Mouse (Mus musculus): ENCODE measurements at regions not wholly inside any gene's neighbourhood (a gene's known extent, or its start where the extent isn't known, plus 50 kb on each side); places are given as distances from the start of the nearest gene placed in this dataset.

DNA sequence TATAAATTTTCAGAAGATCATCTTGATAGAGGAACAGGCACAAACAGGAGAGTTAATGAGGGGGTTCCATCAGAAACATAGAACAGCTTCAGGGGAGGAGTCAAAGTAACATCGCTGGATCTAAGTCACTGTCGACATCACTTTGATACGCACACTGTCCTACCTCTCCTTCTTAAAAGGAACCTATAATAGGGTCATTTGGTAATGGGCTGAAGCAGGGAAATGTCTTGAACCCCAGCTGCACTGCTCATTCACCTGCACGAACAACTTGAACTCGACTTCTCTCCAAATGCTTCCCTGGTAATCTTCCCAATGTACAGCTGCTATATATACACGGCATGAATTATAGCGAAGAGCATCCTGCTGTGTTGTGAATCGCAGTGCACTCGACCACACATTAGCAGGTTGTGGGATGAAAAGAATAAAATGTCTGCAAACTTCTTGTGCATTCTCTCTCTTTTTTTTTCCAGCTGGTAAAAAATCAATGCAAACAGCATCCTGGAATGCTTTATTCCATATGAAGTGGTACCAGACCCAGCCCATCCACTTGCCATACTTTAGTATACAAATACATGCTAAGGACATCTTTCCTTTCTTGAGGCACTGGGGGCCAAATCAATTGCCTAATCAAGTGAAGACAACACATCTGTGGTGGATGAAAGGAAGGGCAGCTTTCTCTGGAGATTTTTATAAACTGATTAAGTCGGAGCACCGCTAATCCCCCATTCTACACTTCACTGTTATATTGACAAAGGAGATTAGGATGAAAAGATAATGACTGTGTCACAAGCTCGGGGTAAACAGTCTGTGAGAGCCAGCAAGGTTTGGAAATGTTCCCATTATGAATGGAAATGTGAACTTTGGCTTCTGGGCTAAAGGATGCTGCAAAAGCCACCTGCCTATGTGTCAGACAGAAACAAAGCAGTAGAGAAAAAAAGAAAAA is 325.6 kb upstream of the Itga1 start:
- DNase-seq (ENCODE audit: low read depth, low spot score) = no peak

GRCm38 (mm10) chr13:115425610-115426562 is 324.1 kb upstream of the Itga1 start:
- no peak for DNase-seq (ENCODE audit: low read depth, low spot score)

DNA sequence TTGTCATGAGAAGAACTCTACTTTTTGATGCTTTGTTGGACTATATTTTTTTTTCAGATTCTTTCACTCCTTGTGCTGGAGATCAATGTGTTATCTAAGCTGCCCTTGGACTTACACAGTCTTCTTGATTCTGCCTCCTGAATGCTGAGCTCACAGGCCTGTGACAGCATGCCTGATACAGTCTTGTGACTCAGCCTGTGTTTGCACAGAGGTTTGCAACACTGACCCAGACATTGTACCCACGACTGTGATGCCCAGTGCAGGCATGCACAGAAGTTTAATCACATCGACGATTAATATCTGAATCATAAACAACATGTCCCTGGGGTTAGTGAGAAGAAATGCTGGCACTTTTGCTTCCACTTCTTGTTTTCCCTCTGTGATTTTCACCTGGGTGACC is 322.0 kb upstream of the Itga1 start:
- DNase-seq (ENCODE audit: low read depth, low spot score) = no peak

DNA sequence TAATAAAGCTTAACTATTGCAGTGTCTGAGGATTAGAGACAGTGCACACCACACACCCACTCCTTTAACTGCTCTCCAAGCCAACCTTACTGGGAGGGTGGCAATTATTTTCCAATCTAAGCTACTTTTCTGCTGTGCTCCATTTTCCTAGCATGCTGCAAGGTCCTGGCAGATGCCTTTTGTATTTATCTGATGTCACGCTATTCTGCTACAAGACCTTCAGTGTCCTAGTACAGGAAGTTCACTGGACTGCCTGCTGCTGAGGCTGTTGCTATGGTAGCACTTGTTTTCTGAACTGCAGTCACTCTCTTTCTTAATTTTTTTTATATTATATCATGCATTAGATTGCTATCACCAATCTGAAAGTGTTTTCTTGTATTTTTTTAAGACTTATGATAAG is 319.7 kb upstream of the Itga1 start:
- no peak for DNase-seq (ENCODE audit: low read depth, low spot score)

GRCm38 (mm10) chr13:115417829-115418228 is 316.1 kb upstream of the Itga1 start:
- no peak for DNase-seq (ENCODE audit: low read depth, low spot score)

DNA sequence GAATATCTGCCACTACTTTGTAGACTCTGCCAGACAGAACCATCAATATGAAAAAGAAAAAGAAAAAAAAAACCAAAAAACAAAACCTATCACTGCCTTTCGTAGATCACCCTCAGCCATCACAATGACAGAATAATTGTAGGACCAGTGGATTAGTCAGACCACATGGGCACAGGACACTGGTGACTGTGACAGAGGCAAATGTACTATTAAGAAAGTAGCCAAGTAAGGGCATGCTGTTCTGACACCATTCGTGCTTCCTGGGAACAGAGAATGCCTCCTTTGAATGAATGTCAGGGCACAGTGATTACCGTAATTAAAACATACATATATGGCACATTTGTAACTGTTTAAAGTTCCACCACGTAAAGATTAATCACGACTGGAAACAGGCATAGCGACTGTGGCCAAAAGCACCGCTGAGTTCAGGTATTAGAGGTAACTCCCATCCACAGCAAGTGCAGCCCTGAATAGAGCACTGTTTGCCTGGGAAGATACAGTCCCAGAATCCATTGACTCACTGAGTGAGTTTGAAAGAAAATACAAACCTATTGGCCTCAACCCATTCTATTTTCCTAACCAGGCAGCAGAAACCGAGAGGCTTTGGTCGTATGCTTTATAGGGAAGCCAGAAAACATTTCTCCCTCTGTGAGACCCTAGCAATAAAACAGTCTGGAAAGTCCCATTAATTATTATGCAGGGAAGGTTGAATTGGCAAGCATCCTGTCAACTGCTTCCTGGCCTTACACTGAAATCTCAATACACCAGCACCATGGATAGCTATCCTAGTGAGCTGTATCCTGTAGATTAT is 312.2 kb upstream of the Itga1 start:
- peak; percentile 21 for DNase-seq (ENCODE audit: low read depth, low spot score)

DNA sequence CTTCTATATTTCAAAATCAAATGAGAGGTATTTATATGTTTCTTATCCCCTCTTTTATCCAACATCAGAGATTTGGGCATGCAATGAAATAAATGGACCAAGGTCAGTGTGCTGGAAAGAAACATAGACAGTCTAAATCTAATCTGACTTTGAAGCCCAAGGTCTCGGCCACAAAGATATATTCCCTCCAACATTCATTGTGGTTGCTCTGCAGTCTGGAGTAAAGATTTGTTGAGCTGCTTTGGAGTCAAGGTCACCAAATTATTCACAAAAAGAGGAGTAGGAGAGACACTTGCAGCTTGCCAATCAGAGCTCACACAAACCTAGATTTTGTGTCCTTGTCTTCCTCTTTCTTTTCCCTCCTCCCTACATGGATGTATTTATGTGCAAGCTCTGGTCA is 304.2 kb upstream of the Itga1 start:
- no peak for DNase-seq (ENCODE audit: low read depth, low spot score)

GRCm38 (mm10) chr13:115400706-115401215 is 299.0 kb upstream of the Itga1 start:
- no peak for DNase-seq (ENCODE audit: low read depth, low spot score)

GRCm38 (mm10) chr13:115379682-115380081 is 277.9 kb upstream of the Itga1 start:
- DNase-seq (ENCODE audit: low read depth, low spot score) = no peak

- peak; percentile 31 for DNase-seq (ENCODE audit: low read depth, low spot score)
Measured at GRCm38 (mm10) chr13:115376180-115376880, 274.6 kb upstream of the Itga1 start.

GRCm38 (mm10) chr13:115361457-115361856 is 259.7 kb upstream of the Itga1 start:
- no peak for DNase-seq (ENCODE audit: low read depth, low spot score)

DNA sequence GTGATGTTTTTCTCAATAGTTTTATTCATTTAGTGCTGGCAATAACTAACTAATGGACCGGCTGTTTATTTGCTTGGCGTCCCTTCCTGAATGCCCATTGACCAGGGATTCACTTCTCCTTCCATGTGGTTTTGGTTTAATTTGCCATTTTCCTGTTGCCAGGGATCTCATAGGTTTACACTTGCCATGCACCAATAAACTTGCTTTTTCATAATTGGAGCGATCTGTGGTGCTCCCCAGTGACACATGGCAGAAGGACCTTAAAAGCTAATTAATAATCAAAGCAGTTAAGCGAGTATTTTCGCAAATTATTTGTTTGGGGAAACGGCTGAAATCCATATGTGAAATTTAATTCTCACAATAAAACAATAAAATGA is 245.2 kb upstream of the Itga1 start:
- peak; percentile 13 for DNase-seq (ENCODE audit: low read depth, low spot score)

DNA sequence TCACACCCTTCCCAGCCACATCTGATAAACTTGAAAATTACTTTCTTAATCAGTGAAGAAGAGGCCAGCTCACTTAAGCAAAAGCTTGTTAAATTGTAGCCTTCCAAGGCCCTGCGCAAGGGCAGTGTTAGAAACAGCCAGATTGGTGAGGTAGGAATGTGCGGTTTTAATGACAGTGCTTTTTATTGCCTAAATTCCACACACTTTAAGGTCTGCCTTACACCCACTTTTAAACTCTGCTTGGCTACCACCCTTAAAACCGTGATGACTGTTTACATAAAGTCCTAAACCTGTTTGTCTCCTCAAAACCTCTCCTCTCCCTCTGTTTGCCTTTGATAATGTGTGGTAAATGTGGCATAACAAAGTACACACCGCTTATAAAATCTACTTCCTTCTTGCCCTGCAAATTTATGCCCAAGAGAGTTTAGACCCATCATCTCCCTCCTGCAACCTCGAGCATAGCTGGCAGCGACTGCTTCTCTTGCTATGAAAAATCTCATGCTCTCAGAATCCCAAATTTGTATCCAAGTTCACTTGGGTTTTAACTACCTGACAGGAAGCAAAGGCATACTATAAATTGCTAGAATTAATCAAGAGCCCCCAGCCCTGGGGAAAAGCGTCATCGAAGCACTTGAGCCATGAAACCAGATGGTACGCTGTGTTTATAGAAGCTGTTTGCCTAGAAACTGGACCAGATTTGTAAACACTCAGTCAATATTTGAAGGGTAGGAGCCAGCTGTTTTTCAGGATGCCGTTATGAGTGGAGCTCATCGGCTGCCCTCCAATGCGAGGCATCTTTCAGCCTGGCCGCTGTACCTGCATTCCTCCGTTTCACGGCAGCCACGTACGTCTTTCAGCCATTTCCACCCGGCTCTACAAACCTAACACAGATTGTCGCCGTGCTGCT is 244.6 kb upstream of the Itga1 start:
- peak; percentile 53 for DNase-seq (ENCODE audit: low read depth, low spot score)

DNA sequence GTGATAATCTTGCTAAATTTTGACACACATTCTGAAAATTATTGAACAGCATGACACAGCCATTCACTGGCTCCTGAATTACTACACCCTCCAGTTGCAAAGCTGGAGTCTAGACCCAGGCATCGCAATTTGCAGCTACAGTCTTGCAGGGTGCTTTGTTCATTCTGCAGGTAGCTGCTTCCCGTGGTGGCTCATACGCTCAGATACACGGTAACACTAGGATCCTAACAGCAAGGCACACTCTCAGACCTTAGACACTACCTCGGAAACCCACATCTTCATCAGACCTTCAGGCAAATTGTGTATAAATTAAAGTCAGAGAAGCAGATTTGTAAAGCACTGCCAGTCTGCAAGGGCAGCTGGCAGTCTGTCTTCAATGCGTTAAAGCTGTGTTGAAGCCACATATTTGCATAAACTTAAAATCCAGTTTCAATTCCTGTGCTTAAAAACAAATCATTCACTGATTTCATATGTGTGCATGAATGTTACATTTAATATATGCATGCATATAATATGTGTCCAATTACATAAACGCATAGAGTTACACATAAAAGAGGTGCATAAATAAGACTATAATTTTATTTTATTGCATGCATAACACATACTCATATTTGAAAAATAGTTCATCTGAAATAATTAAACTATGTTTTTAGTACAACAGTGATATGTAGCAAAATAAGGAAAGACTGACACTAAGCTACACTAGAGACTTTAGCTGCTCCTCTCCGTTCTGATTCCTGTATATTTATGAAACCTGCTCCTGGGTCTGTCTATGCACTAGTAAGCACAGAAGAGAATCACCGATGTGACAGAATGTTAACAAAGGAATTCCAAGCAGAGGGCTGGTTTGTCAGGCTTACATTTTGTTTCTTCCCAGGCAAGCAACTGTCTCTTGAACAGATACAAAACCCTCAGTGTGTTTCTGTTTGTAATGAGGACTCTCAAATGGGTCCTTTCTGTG is 227.5 kb upstream of the Itga1 start:
- no peak for DNase-seq (ENCODE audit: low read depth, low spot score)

- DNase-seq (ENCODE audit: low read depth, low spot score) = no peak
Measured at GRCm38 (mm10) chr13:115326294-115326693, 224.5 kb upstream of the Itga1 start.

GRCm38 (mm10) chr13:115316681-115317080 is 214.9 kb upstream of the Itga1 start:
- no peak for DNase-seq (ENCODE audit: low read depth, low spot score)

- no peak for DNase-seq (ENCODE audit: low read depth, low spot score)
Measured at GRCm38 (mm10) chr13:115308586-115308985, 206.8 kb upstream of the Itga1 start.

- DNase-seq (ENCODE audit: low read depth, low spot score) = peak; percentile 29
Measured at GRCm38 (mm10) chr13:115287371-115287770, 185.6 kb upstream of the Itga1 start.

Measured in forelimb bud, embryonic 11.5 days (tissue).